Mouse (Mus musculus): ENCODE measurements around the gene Ppp1r14b.

DNA sequence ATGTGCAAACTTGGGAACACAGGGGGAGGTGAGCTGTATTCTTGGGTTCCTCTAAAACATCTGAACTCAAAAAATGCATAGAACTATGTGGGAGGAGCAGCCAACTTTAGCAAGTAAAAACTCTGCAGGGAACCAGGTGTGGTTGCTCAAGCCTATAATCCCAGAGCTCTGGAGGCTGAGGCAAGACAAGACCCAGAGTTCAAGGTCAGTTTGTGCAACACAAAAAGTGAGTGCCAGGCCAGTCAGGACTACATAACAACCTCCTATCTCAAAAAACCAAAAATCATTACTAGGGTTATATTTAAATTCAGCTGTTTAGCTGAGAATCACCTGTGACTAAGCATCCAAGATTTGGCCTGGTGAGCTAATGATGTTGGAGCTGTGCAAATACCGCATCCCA lies 42.8 kb upstream of the Ppp1r14b start:
- TF ChIP-seq POLR2A (IDR thresholded peaks at IDR 0.05; ENCODE audit: borderline replicate concordance, extremely low read depth, insufficient read depth, insufficient read length, poor library complexity, severe bottlenecking), result no peak
- TF ChIP-seq CTCF (IDR thresholded peaks at IDR 0.05; ENCODE audit: borderline replicate concordance, extremely low read depth, insufficient read depth, insufficient read length), result no peak
